Mouse (Mus musculus) ovary, postnatal 10 days (tissue): Measurements from ENCODE around the gene Gm28434.

Experiments
- DNase-seq: peaks from one replicate; pipeline ENCODE4 v3.0.0; 2022; ENCODE audit warnings: low spot score

Gene Gm28434

GRCm38 (mm10) chr5:87969201-87969600, at the start of gene Gm28434, which contains the start of gene 2310003L06Rik:
TSS of gene Gm28434 (plus strand) at chr5:87969517.
TSS of gene 2310003L06Rik (plus strand) at chr5:87969459.
- no peak for DNase-seq

DNA sequence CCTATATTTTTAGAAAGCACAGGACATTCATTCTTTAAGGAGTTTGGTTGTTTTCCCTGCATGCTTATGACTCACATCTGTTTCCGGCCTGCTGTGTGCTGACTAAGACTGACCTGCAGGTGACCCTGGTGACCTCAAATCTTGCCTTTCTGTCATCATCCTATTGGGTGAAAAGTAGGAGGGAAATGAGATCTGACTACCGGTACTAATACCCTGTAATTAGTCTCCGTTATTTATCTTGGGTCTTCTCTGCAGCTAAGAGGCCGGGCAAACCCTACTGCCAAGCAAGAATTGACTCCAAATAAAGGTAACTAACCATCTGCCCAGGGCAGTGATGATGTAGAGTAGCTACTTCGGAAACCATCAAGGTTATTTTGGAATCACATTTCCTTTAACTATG, 43.9 kb upstream of the Gm28434 start, which contains the start of gene Csn3:
Gene Csn3 (plus strand): TSS at position 208 of the 400 bp plus-strand sequence.
- DNase-seq: no peak

DNA sequence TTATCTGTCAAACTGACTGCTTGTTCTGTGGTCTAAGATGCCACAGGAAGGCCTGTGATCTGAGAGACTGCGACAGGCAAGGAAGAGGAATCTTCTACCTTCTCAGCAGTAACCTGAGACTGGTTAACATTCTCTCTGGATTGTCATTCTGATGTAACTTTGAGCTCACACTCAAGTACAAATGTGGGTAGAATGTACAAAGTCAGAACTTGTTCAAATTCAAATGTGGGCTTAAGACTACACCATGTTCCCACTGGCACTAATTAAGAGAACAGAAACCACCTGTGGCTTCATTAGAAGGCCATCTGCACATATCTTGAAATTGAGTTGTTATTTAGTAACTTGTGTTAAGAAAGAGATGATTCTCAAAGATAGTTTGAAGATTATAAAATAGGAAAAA, 37.7 kb upstream of the Gm28434 start:
- no peak for DNase-seq

DNA sequence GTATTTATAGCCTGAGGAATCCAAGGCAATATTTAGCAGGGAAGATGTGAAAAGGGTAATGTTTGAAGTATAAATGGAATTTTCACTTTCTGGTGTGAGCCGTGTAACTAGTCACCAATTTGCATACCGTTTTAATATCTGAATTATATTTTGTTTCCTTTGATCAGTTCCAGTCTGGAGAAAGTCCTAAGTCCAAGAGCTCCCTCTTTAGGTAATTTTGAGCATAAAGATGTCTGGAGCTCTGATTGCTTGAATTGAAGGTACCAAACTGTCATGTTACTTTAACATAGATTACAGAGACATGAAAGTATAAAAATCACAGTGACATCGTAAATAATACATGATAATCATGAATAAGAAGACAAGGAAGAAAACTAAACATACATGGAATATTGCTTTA, 28.6 kb upstream of the Gm28434 start:
- DNase-seq: no peak

DNA sequence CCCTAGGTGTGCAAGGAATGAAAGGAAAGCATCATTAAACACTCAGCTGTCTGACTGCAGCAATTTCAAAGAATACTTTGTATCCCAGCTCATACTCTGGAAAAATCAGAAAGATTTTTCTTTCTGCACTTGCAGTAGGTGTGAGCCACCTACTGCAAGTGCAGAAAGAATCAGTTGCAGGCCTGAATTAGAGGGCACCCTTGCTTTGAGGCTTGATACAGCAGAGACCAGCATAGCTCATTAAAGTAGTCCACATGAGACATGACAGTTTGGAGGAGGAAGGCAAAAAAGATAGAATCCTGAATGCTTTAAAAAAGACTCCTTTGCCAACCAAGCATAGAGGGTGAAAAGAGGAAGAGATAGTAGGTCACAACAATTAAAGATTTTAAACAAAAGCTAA, 26.8 kb upstream of the Gm28434 start:
- DNase-seq: no peak

DNA sequence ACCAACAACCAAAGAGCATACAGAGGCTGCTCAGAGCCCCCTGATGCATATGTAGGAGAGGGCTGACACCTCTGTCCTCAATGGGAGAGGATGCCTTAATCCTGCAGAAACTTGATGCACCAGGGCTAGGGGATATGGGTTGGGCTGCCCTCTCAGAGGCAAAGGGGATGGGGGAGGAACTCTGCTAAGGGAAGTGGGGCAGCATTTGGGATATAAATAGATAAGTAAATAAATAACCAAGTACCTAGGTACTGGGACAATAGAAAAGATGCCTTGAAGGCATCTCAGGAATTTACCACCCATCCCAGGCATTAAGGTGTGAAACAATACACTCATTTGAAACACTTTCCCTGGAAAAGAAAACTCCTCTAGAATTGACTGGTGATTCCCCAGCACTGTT, 17.5 kb upstream of the Gm28434 start:
- no peak for DNase-seq

DNA sequence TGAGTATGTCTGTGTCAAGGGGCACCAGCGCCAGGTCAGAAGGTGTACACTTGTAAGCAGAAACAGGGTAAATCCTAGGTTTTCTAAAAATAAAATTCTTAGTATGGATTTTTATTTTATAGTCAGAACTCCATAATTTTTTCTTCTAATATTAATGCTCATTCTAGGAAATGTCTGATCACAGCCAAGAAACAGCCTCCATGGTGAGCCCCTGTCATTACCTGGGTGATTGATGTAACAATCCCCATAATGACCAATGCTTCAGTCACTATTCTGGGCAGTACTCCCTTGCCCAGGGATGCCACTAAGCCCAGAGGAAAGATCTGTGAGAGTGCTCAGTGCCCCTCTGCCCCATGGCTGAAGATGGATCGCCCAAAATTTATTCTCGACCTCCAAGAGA, 9.8 kb downstream of the Gm28434 start, which contains the start of gene Cabs1:
Gene Cabs1 (plus strand): TSS at position 301 of the 400 bp plus-strand sequence.
- DNase-seq: no peak

GRCm38 (mm10) chr5:87982468-87983214, 13.3 kb downstream of the Gm28434 start:
- no peak for DNase-seq

DNA sequence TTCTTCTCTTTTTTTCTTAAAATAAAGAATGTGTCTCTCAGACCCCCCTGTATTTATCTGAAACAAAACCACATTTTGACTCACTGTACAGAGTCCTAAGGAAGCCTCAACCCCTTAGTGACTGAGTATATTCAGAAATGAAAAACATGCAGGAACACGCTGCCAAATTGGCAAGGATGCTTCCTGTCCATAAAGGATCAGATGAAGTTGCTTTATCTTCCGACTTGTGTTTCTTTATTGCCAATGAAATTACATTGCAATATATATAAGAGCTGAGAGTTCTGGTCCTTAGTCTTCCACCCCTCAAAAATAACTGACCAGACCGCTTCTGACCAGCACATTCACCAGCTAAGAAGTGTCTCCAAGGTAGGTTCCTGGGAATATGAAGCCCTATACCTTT, 32.9 kb downstream of the Gm28434 start, which contains the start of gene Smr3a:
Gene Smr3a (plus strand): TSS at position 301 of the 400 bp plus-strand sequence.
- DNase-seq: no peak

DNA sequence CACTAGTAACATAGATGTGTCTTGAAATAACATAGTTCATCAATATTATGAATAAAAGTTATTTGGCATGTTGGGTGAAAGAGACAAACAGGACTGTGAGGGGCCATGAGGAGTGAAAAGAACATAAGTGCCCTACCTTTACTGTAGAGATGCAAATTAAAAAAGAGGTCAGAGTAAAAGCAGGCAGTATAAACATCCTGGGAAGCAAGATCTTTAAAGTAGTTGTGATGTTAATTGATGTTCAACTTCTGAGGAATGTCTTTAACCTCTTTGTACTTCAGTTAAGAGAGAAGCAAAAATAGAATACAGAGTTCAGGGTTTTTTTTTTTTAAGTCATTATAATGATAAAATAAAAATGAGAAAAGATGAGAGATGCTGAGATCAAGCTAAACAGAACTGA, 35.9 kb downstream of the Gm28434 start:
- no peak for DNase-seq
